Mouse (Mus musculus) stomach, postnatal 0 days (tissue): ENCODE measurements around the gene Senp6. TPM values are rescaled to one million over a fixed set of nuclear protein-coding genes. Genes with fewer than 3 reads are reported as not detected.

Source experiments
- ATAC-seq: fragments of 200-750 bp; cut with Nextera tagmentation; 2 replicates; pipeline ENCODE4 v1.8.0; 2017; ENCODE audit not compliant: low FRiP score, low TSS enrichment
- DNase-seq: peaks from one replicate; pipeline ENCODE4 v3.0.0-alpha.2; 2016; ENCODE audit warnings: low spot score
- H3K27ac ChIP-seq: fragments of 300-500 bp; sonication (generic); replicated peaks from 2 replicates; pipeline ENCODE4 v1.5.1; 2014; ENCODE audit warnings: mild to moderate bottlenecking, control low read depth
- H3K27me3 ChIP-seq: fragments of 300-500 bp; sonication (generic); 2 replicates; pipeline ENCODE4 v1.6.1; 2014; ENCODE audit warnings: low read length; ENCODE audit not compliant: control insufficient read depth, insufficient read depth
- H3K36me3 ChIP-seq: fragments of 300-500 bp; sonication (generic); 2 replicates; pipeline ENCODE4 v1.6.1; 2014; ENCODE audit warnings: low read length, mixed read lengths; ENCODE audit not compliant: control insufficient read depth, insufficient read depth
- H3K4me1 ChIP-seq: fragments of 300-500 bp; sonication (generic); replicated peaks from 2 replicates; pipeline ENCODE4 v1.6.1; 2014; ENCODE audit warnings: antibody characterized with exemption; ENCODE audit not compliant: control insufficient read depth, insufficient read depth
- H3K4me2 ChIP-seq: fragments of 300-500 bp; sonication (generic); replicated peaks from 2 replicates; pipeline ENCODE4 v1.6.1; 2014; ENCODE audit warnings: low read depth, mild to moderate bottlenecking, control low read depth, moderate library complexity
- H3K4me3 ChIP-seq: fragments of 300-500 bp; sonication (generic); 2 replicates; pipeline ENCODE4 v1.5.1; 2014; ENCODE audit warnings: low read depth, low read length, control low read depth
- H3K9ac ChIP-seq: fragments of 300-500 bp; sonication (generic); 2 replicates; pipeline ENCODE4 v1.6.1; 2014; ENCODE audit warnings: mild to moderate bottlenecking, low read length, control low read depth, mixed read lengths
- H3K9me3 ChIP-seq: fragments of 300-500 bp; sonication (generic); 2 replicates; pipeline ENCODE4 v1.6.1; 2016; ENCODE audit warnings: low read length; ENCODE audit not compliant: control insufficient read depth
- CTCF ChIP-seq: IDR thresholded peaks from 2 replicates; pipeline ENCODE4 v1.5.1; 2016; ENCODE audit warnings: antibody characterized with exemption, low read depth, mild to moderate bottlenecking, moderate library complexity
- EP300 ChIP-seq: optimal IDR thresholded peaks from 2 replicates; pipeline ENCODE3; 2016; ENCODE audit warnings: antibody characterized with exemption
- WGBS: fragments of 180-500 bp; shearing (Covaris S2); extraction: QIAGEN DNeasy Blood & Tissue Kit; methylation state at CpG from one replicate; pipeline ENCODE4 v1.1.7; 2014; 5-methylcytosine and 5-hydroxymethylcytosine counted together
- polyA plus RNA-seq: library from polyadenylated mRNA; unstranded; fragments of >200 nt; fragmentation: Nextera tagmentation; extraction: Ambion mirVana; gene quantifications from 2 replicates; pipeline ENCODE4 v1.2.1, GENCODE M21; 2015

Senp6 gene
- polyA plus RNA-seq, 1 experiment from 2014 or later, result 30.2 TPM

GRCm38 (mm10) chr9:80191240-80191639 is 124.5 kb downstream of the Senp6 start:
- H3K27ac ChIP-seq, result no peak overlapping the region; the same call in 1 of the 2 replicates
- no peak for TF ChIP-seq EP300
- TF ChIP-seq CTCF, result no peak
- DNase-seq, result no peak

GRCm38 (mm10) chr9:80192324-80192723 is 125.6 kb downstream of the Senp6 start:
- H3K9me3 ChIP-seq, result no peaks in the 10 kb centered on the region
- peak overlapping the region; percentile 40; the same call in 1 of the 2 replicates for H3K27ac ChIP-seq
- H3K9ac ChIP-seq, result no peak overlapping the region
- TF ChIP-seq EP300 (no peak), CTCF (no peak)
- H3K4me3 ChIP-seq, result no peak overlapping the region
- H3K4me1 ChIP-seq, result no peaks in the 10 kb centered on the region; the same call in 1 of the 2 replicates
- no peak overlapping the region for H3K4me2 ChIP-seq
- DNase-seq, result peak; percentile 83
- H3K36me3 ChIP-seq, result no peaks in the 10 kb centered on the region
- WGBS, result 54% methylated on average over 10 of the region's 10 CpGs
- H3K27me3 ChIP-seq, result no peaks in the 10 kb centered on the region
- ATAC-seq, result peak; percentile 92

More at GRCm38 (mm10) chr9:80191240-80191639, 124.5 kb downstream of the Senp6 start:
- H3K9me3 ChIP-seq, result no peaks in the 10 kb centered on the region
- H3K4me2 ChIP-seq, result no peak overlapping the region
- no peaks in the 10 kb centered on the region for H3K4me1 ChIP-seq
- no peak overlapping the region for H3K4me3 ChIP-seq
- no peaks in the 10 kb centered on the region for H3K36me3 ChIP-seq
- 83% methylated on average over 6 of the region's 6 CpGs for WGBS
- no peak for ATAC-seq
- no peak overlapping the region for H3K9ac ChIP-seq
- no peaks in the 10 kb centered on the region for H3K27me3 ChIP-seq

GRCm38 (mm10) chr9:80194446-80194845 is 127.7 kb downstream of the Senp6 start:
- no peaks in the 10 kb centered on the region for H3K9me3 ChIP-seq
- no peak overlapping the region for H3K4me3 ChIP-seq
- ATAC-seq, result no peak
- no peak for DNase-seq
- no peak overlapping the region for H3K9ac ChIP-seq
- TF ChIP-seq EP300 (no peak), CTCF (no peak)
- no peaks in the 10 kb centered on the region for H3K27me3 ChIP-seq
- no peaks in the 10 kb centered on the region for H3K36me3 ChIP-seq
- no peak overlapping the region for H3K27ac ChIP-seq
- H3K4me1 ChIP-seq, result no peaks in the 10 kb centered on the region; the same call in 1 of the 2 replicates
- H3K4me2 ChIP-seq, result no peak overlapping the region
- WGBS, result 64% methylated on average over 6 of the region's 6 CpGs

Other genes with a start within 250 kb of the Senp6 start
- 7.4 and 9.6 TPM in 2 replicates for gene Filip1, start 54.1 kb upstream of the Senp6 start, polyA plus RNA-seq
- 27.2 and 31.8 TPM in 2 replicates for gene Myo6, start 98.1 kb downstream of the Senp6 start, polyA plus RNA-seq